Mouse (Mus musculus): Measurements from ENCODE around the gene Eps8l2. TPM values are rescaled to one million over a fixed set of nuclear protein-coding genes. Genes with fewer than 3 reads are reported as not detected.

Gene Eps8l2
- polyA plus RNA-seq, 1 experiment, result 0.67 TPM

- no peaks in the 10 kb centered on the region for H3K79me2 ChIP-seq (ENCODE audit: control insufficient read depth, insufficient read depth)
- peaks cover 4% of the 10 kb centered on the region for H3K27me3 ChIP-seq (ENCODE audit: control insufficient read depth, insufficient read depth, insufficient read length)
- no peaks in the 10 kb centered on the region for H3K36me3 ChIP-seq (ENCODE audit: control insufficient read depth, insufficient read depth)
- no peak for TF ChIP-seq FOSL1 (IDR thresholded peaks at IDR 0.05; ENCODE audit: insufficient read depth, low read length, poor library complexity, severe bottlenecking)
- no peak for TF ChIP-seq MYOD1 (IDR thresholded peaks at IDR 0.05; ENCODE audit: control insufficient read depth, insufficient read length, low read depth)
- TF ChIP-seq CEBPB (IDR thresholded peaks at IDR 0.05; ENCODE audit: low read depth), result no peak
- no peak for TF ChIP-seq USF1 (IDR thresholded peaks at IDR 0.05; ENCODE audit: low read depth)
- TF ChIP-seq CTCF (IDR thresholded peaks at IDR 0.05; ENCODE audit: control insufficient read depth, insufficient read depth, insufficient read length), result no peak
- no peak for TF ChIP-seq MYOG (IDR thresholded peaks at IDR 0.05; ENCODE audit: control insufficient read depth, extremely low read depth, insufficient read length)
- TF ChIP-seq MAX (IDR thresholded peaks at IDR 0.05), result no peak
- no peaks in the 10 kb centered on the region for H3K79me3 ChIP-seq (ENCODE audit: low read depth)
- no peak overlapping the region for H3K4me3 ChIP-seq (ENCODE audit: insufficient read depth, poor library complexity, severe bottlenecking)
- H3ac ChIP-seq (ENCODE audit: control insufficient read depth, insufficient read length, low read depth), result no peak overlapping the region
Measured at GRCm38 (mm10) chr7:141363752-141364125, 25.1 kb downstream of the Eps8l2 start.

- Histone ChIP-seq H3ac (ENCODE audit: control insufficient read depth, insufficient read length, low read depth) (no peak overlapping the region), H3K79me2 (ENCODE audit: control insufficient read depth, insufficient read depth) (no peaks in the 10 kb centered on the region), H3K36me3 (ENCODE audit: control insufficient read depth, insufficient read depth) (no peaks in the 10 kb centered on the region), H3K4me3 (ENCODE audit: insufficient read depth, poor library complexity, severe bottlenecking) (no peak overlapping the region), H3K27me3 (ENCODE audit: control insufficient read depth, insufficient read depth, insufficient read length) (peaks cover 4% of the 10 kb centered on the region), H3K79me3 (ENCODE audit: low read depth) (no peaks in the 10 kb centered on the region)
- TF ChIP-seq MYOD1 (IDR thresholded peaks at IDR 0.05; ENCODE audit: control insufficient read depth, insufficient read length, low read depth) (no peak), USF1 (IDR thresholded peaks at IDR 0.05; ENCODE audit: low read depth) (no peak), MAX (IDR thresholded peaks at IDR 0.05) (no peak), CEBPB (IDR thresholded peaks at IDR 0.05; ENCODE audit: low read depth) (no peak), FOSL1 (IDR thresholded peaks at IDR 0.05; ENCODE audit: insufficient read depth, low read length, poor library complexity, severe bottlenecking) (no peak), CTCF (IDR thresholded peaks at IDR 0.05; ENCODE audit: control insufficient read depth, insufficient read depth, insufficient read length) (no peak), MYOG (IDR thresholded peaks at IDR 0.05; ENCODE audit: control insufficient read depth, extremely low read depth, insufficient read length) (no peak)
Measured at GRCm38 (mm10) chr7:141364349-141365048, 25.8 kb downstream of the Eps8l2 start.

GRCm38 (mm10) chr7:141365049-141365445, 26.4 kb downstream of the Eps8l2 start:
- Histone ChIP-seq H3ac (ENCODE audit: control insufficient read depth, insufficient read length, low read depth) (no peak overlapping the region), H3K4me3 (ENCODE audit: insufficient read depth, poor library complexity, severe bottlenecking) (no peak overlapping the region), H3K79me2 (ENCODE audit: control insufficient read depth, insufficient read depth) (no peaks in the 10 kb centered on the region), H3K36me3 (ENCODE audit: control insufficient read depth, insufficient read depth) (no peaks in the 10 kb centered on the region), H3K27me3 (ENCODE audit: control insufficient read depth, insufficient read depth, insufficient read length) (peaks cover 4% of the 10 kb centered on the region), H3K79me3 (ENCODE audit: low read depth) (no peaks in the 10 kb centered on the region)
- TF ChIP-seq CEBPB (IDR thresholded peaks at IDR 0.05; ENCODE audit: low read depth), result no peak
- TF ChIP-seq CTCF (IDR thresholded peaks at IDR 0.05; ENCODE audit: control insufficient read depth, insufficient read depth, insufficient read length), result no peak
- no peak for TF ChIP-seq FOSL1 (IDR thresholded peaks at IDR 0.05; ENCODE audit: insufficient read depth, low read length, poor library complexity, severe bottlenecking)
- TF ChIP-seq MYOD1 (IDR thresholded peaks at IDR 0.05; ENCODE audit: control insufficient read depth, insufficient read length, low read depth), result no peak
- TF ChIP-seq USF1 (IDR thresholded peaks at IDR 0.05; ENCODE audit: low read depth), result no peak
- TF ChIP-seq MAX (IDR thresholded peaks at IDR 0.05), result no peak
- no peak for TF ChIP-seq MYOG (IDR thresholded peaks at IDR 0.05; ENCODE audit: control insufficient read depth, extremely low read depth, insufficient read length)

DNA sequence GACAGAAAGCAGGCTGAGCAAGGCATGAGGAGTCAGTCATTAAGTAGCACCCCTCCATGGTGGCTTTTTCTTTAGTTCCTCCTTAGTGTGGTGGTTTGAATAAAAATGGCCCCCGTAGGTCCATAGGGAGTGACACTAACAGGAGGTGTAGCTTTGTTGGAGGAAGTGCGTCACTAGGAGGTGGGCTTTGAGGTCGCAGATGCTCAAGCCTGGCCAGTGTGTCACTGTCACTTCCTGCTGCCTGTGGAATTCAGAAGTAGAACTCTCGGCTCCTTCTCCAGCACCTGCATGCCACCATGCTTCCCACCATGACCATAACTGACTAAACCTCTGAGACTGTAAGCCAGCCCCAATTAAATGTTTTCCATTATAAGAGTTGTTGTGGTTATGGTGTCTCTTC, 28.7 kb downstream of the Eps8l2 start:
- Histone ChIP-seq H3K27me3 (ENCODE audit: control insufficient read depth, insufficient read depth, insufficient read length) (no peaks in the 10 kb centered on the region), H3ac (ENCODE audit: control insufficient read depth, insufficient read length, low read depth) (no peak overlapping the region), H3K79me3 (ENCODE audit: low read depth) (no peaks in the 10 kb centered on the region), H3K4me3 (ENCODE audit: insufficient read depth, poor library complexity, severe bottlenecking) (no peak overlapping the region), H3K79me2 (ENCODE audit: control insufficient read depth, insufficient read depth) (no peaks in the 10 kb centered on the region), H3K36me3 (ENCODE audit: control insufficient read depth, insufficient read depth) (no peaks in the 10 kb centered on the region)
- TF ChIP-seq MAX (IDR thresholded peaks at IDR 0.05) (no peak), CTCF (IDR thresholded peaks at IDR 0.05; ENCODE audit: control insufficient read depth, insufficient read depth, insufficient read length) (no peak), FOSL1 (IDR thresholded peaks at IDR 0.05; ENCODE audit: insufficient read depth, low read length, poor library complexity, severe bottlenecking) (no peak), MYOG (IDR thresholded peaks at IDR 0.05; ENCODE audit: control insufficient read depth, extremely low read depth, insufficient read length) (no peak), USF1 (IDR thresholded peaks at IDR 0.05; ENCODE audit: low read depth) (no peak), CEBPB (IDR thresholded peaks at IDR 0.05; ENCODE audit: low read depth) (no peak), MYOD1 (IDR thresholded peaks at IDR 0.05; ENCODE audit: control insufficient read depth, insufficient read length, low read depth) (no peak)

- H3K79me2 ChIP-seq (ENCODE audit: control insufficient read depth, insufficient read depth), result no peaks in the 10 kb centered on the region
- H3K27me3 ChIP-seq (ENCODE audit: control insufficient read depth, insufficient read depth, insufficient read length), result no peaks in the 10 kb centered on the region
- TF ChIP-seq MYOG (IDR thresholded peaks at IDR 0.05; ENCODE audit: control insufficient read depth, extremely low read depth, insufficient read length) (no peak), CTCF (IDR thresholded peaks at IDR 0.05; ENCODE audit: control insufficient read depth, insufficient read depth, insufficient read length) (no peak), MAX (IDR thresholded peaks at IDR 0.05) (no peak)
- no peaks in the 10 kb centered on the region for H3K79me3 ChIP-seq (ENCODE audit: low read depth)
- no peak overlapping the region for H3K4me3 ChIP-seq (ENCODE audit: insufficient read depth, poor library complexity, severe bottlenecking)
- no peaks in the 10 kb centered on the region for H3K36me3 ChIP-seq (ENCODE audit: control insufficient read depth, insufficient read depth)
- no peak overlapping the region for H3ac ChIP-seq (ENCODE audit: control insufficient read depth, insufficient read length, low read depth)
Measured at GRCm38 (mm10) chr7:141369918-141370317, 31.2 kb downstream of the Eps8l2 start.

All from C2C12 (cell line).